Mouse (Mus musculus) telencephalon, adult 2 months (tissue): Measurements from ENCODE around the gene Klhdc8a.
"Not testable (repeated sequence)": the region's sequence is repeated elsewhere in the genome, so short reads cannot be mapped to it uniquely, and the experiment has no call there.

Source experiments
- DNase-seq: peaks from one replicate; pipeline ENCODE4 v3.0.0-alpha.2; 2011; ENCODE audit warnings: low read depth, low spot score

Gene Klhdc8a

DNA sequence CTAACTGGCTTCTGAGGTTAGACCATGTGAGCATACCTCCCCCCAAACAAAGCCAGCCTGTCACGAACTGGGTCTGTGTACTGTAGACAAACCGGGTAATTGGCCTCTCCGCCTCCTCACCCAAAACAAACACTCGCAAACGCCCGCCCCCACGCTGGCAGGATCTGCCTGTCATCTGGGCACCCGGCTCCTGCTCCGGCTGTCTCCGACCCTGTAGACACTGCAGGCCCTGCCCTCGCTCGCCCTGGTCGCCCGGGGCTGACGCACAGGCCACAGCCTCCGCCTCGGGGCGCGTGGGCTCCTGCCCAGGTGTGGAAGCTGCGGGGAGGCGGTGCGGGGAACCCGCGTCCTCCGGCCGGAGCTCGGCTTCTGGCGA lies at the start of gene Klhdc8a:
Gene Klhdc8a (plus strand): TSS at position 202 of the 376 bp plus-strand sequence.
- DNase-seq = peak; percentile 43

DNA sequence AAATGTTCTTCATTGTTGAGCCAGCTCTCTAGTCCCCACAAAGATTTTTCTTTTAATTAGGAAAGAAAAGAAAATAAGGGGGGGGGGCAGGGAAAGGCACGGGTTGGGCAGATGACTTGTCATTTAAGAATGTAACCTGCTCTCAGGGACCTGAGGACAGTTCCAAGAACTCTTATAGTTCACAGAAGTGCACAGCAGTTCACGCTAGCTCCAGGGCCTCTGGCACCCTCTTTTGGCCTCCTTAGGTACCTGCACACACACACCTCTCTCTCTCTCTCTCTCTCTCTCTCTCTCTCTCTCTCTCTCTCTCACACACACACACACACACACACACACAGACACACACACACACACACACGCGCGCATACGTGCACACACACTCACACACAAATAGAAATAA lies 44.0 kb upstream of the Klhdc8a start:
- no peak for DNase-seq

DNA sequence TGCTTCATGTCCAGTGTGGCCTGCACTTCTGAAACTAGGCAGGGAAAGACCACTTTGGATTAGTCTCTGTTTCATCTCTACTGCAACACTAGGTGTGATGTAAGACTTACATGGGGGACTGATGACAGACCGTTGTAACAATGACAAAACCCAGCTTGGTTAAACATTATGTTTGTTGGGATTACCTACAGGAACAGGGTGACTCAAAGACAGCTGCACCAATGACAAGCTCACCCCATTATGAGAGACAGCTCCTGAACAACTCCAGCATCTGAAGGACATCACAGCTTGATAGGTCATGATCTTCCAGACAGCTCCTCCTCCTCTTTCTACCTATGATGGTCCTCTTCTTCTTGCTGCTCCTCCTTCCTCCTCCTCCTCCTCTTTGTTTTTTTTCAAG lies 38.1 kb upstream of the Klhdc8a start:
- no peak for DNase-seq

DNA sequence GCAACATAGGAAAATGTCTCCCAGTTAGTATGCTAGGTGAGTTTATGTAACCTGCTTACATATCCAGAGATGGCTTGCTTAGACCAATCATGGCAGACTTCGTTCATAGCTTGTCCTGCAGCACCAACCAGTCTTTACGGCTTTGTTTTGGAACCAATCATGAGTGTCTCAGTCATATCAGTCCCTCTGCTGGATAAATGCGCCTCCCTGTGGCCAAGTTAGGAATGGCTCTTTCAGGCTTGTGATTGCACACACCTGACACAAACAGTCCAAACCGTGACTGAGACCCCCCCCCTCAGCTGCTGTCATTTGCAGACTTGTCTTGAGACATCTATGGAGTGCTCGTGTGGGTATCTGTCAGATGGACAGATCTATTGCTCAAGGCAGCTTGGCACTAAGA lies 37.4 kb upstream of the Klhdc8a start:
- no peak for DNase-seq

DNA sequence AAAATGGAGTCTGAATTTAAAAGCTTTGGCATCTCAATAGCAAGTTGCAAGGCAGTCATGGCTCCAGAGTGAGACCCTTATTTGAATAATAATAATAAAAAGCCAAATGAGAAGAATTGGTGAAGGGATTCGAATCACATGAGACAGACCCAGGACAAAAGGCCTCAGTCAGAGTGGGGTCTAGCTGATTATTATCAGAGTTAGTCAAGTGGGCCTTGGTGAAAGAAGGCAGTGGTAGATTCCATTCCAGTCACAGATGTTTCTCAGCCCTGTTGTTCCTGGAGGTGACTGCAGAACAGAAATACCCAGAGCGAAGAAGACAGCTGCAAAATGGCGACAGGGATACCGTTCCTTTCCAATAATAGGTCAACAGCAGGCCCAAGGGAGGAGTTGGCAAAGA lies 34.8 kb upstream of the Klhdc8a start:
- no peak for DNase-seq

DNA sequence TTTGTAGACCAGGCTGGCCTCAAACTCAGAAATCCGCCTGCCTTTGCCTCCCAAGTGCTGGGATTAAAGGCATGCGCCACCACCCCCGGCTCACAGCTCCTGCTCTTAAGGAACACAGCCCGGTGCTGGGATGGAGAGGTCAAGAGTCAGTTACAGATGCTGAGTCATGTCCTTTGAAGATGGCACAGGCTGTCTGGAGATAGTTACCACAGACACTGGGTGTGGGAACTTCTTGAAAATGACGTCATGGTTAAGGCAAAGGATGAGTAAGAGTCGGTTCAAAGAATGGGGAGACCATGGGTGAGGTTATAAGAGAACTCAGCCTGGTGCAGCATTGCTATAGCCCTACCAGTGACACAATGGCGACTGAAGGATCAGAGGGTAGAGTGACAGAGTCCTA lies 33.8 kb upstream of the Klhdc8a start:
- no peak for DNase-seq

DNA sequence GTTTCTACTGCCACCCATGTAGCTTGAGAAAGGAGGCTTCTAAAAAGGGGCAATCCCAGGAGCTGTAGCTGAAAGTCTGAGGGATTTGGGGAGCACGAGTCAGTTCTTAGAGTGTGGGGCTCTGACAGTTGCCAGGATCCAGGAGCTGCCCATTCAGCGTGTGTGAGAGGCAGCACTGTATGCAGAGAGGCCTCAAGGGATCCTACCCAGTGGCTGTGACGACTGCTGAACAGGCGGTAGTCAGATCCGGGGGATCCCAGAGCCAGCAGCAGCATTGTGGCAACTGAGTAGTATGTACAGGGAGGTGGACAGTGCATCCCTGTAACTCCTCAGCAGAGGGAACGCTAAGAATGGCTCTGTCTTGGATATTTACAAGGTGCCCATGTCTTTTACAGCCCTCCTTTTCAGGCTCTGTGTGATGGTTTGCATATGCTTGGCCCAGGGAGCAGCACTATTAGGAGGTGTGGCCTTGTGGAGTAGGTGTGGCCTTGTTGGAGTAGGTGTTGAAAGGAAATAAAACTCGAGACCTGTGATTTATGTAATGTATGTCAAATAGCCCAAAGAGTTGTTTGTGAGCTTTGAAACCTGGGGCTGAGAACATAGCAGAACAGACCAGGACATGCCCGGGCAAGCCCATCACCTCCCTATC lies 33.1 kb upstream of the Klhdc8a start:
- DNase-seq = no peak

DNA sequence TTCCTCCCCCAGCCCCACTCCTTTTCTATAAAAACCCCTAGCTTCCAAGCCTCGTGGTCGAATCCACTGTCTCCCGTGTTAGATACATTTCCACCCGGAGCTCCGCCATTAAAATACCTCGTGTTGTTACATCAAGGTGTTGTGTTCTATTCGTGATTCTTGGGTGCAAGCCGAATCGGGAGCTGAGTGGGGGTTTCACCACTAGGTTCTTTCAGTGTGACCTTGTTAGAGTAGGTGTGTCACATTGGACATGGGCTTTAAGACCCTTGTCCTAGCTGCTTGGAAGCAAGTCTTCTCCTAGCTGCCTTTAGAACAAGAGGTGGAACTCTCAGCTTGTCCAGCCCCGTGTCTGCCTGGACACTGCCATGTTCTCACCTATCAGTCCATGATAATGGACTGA lies 32.5 kb upstream of the Klhdc8a start:
- DNase-seq = no peak

DNA sequence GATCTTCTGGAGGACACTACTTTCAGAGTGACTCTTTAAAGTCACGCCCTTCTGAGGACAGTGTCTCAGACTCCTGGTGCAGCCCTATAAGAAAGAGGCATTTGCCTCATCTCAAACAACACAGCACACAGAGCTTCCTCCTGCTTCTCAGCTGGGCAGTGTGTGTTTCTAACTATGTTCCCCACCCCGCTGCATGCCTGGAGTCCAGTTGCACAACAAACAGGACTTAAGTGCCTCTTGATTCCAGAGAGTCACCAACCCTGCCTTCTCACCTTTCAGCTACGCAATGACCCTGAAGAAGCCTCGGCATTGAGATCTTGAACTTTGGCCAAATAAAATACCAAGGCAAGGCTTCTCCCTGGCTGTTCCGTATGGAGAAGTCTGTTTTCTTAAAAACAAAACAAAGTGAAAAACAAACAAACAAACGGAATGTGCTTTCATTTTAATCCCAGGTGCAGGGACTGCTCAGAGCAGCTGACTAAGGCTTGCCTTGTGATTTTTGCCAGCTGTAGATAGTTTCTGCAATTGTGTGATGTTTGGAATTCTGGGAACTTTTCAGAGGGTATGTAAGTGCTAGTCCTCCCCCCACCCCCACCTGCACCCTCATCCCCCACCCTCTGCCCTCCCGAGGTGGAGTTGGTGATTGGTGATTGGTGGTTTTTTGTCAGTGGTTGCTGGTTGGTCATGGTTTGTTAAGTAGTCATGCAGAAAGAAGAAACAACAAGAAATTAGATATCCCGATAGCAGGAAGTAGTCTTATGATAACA lies 31.5 kb upstream of the Klhdc8a start:
- DNase-seq = no peak

DNA sequence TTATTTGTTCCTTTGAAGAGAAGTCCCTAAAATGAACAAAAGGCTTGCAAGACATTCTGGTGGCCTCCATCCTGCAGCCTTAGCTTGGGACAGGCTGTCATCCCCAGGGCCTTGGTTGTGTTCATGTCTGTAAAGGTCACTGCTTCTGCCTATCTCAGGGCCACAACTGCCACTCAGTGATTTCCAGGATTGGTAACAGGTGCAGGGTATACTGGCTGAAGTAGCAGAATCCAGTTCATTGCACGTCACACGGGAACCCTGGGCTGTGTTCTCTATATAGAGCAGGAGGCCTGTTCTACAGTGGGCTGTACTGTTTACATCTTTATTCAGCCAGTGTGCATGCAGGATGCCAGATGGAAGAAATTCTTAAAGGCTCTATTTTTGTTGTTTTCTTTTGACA lies 30.5 kb upstream of the Klhdc8a start:
- no peak for DNase-seq

DNA sequence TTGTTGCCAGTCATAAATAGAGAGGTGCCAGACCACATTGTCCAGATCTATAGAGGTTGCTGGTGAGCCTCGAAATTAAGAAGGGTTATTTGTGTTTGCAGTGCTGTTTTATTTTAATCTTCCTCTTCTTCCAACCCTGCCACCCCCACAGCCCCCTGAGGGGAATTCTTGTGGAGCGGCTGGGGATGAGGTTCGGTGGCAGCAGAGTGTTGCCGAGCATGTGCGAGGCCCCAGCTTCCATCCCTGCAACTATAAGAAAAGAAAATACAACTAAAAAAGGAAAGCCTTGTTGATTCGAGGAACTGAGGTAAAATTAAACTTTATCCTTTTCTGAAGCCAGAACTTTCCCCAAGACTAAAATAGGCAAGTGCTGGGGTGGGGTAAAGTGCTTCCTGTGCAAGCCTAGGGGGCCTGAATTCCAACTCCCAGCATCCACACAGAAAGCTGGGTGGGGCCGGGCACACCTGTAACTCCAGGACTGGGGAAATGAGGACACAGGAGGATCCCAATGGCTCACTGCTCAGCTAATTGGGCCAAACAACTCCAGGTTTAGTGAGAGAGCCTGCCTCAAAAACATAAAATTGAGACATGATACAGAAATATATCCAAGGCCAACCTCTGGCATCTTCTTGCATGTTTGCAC lies 29.9 kb upstream of the Klhdc8a start:
- peak; percentile 39 for DNase-seq

DNA sequence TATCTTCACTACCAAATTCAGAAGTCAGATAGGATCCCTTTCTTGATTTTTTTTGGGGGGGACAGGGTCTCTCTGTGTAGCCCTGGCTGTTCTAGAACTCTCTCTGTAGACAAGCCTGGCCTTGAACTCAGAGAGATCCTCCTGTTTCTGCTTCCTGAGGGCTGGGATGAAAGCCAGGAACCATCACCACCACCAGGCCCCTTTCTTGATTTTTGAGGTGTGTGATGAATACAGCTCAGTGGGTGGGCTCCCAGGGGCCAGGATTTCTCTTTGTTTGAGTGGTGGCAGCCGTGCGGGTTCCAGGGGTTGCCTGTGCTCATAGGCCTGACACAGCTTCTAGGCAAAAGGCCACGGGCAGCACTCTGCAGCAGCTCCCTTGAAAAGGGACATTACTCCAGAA lies 27.2 kb upstream of the Klhdc8a start:
- no peak for DNase-seq

DNA sequence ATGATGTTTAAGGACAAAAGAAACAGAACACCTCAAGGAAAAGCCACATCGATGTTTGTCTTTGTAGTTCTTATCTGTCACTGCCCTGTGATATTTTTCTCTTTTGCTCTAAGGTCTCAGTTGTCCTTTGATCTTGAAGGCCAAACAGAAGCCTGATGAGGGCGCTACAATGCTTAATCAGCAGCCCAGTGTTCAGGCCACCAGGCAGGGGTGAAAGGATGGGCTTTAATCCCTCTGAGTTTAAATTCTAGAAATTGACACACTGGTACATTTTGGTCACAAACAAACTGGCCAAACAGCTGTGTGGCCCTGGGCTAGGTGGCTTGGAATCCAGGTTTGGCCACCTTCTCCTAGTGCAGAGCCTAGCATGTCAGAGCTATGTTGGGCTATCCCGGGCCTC lies 21.7 kb upstream of the Klhdc8a start:
- DNase-seq = no peak

DNA sequence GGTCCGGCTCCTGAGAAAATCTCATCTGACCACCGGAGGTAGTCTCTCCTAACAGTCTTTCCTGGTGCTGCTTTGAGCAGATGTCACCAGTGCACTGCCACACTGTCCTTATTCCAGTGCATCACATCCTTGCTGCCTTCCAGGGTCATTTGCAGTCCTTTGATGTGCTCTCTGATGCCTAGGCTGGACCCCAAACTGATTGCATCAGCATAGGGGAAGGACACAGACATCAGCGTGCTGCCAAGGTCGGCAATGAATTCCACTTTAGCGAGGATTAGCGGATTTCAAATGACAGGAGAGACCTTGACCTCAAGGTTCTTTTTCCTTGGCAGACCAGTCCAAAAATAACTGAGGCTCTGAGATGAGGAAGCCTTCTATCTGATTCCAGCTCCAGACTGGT lies 21.3 kb upstream of the Klhdc8a start:
- DNase-seq = no peak

DNA sequence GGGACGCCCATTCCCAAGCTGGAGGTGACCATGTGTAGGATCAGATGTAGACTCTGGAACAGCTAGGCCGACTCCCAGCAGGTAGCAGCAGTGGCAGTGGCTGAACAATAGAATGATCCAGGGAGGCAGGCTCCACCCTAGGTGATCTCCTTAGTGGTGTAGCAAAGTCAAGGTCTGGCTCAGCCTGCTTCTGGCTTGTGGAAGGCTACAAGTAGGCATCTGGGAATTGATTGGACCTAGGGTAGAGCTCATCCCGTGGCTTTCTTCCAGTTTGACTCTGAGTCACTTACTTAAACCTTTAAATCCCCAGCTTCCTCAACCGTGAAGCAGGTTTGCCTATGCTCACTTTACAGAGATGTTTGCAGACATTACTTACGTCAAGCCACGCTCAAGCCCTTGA lies 17.8 kb upstream of the Klhdc8a start:
- DNase-seq = not testable (repeated sequence)

DNA sequence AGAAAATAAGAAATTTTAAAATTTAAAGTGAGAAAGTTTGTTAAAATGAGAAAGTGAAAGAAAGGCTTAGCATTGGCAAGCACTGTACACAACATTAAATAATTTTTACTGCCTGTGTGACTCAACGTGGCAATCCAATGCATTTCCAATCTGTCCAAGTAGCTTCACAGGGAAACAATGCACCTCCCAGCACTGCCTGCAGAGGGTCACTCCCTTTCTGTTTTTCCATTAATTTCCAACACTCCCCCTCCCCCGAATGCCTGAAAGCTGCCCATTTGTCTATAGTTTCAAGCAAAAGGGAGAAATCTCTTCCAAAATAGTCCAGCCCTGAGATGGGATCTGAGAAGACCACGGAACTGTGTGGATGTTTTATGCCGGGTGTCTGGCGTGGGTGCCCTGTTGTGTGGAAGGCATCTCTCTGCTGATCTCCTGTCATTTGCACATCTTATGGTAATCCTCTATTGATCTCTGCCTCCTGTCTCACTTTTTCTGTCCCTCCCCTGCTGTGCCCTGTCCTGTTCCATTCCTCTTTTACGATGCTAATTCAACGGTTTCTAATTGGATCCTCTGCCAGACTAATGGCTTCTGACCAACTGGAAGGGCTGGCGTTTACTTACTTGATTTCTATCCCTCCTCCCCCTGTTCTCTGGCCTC lies 16.8 kb upstream of the Klhdc8a start:
- DNase-seq = no peak

DNA sequence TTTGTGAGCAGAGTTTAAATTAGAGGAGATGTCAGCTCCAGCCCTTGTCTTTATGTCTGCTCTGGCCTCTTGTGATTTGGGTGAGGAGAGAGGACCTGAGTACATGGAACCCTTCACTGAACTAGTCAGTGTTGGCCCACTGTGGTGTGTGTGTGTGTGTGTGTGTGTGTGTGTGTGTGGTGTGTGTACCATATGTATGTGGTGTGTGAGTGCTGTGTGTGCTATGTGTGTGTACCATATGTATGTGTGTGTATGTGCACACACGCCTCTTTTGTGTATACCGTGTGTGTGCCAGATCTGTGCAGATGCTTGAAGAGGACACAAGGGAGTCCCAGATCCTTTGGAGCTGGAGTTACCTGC lies 16.3 kb upstream of the Klhdc8a start:
- no peak for DNase-seq

DNA sequence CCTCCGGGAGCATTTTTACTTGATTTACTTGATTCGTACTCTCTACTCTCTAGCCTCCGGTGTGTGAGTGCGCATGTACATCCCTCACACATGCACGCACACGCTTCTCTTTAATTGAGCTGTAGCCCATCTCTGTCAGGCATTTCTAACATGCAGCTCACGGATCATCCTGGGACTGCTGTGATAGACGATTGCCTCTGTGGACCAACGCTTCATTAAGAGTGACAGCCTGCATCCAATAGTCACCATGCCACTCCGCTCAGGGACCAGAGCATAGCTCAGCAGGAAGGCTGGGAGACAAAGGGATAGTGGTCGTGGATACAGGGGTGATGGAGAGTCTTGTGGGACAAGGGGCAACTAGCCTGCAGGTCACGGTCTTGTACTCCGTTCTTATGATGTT lies 15.4 kb upstream of the Klhdc8a start:
- DNase-seq = no peak

DNA sequence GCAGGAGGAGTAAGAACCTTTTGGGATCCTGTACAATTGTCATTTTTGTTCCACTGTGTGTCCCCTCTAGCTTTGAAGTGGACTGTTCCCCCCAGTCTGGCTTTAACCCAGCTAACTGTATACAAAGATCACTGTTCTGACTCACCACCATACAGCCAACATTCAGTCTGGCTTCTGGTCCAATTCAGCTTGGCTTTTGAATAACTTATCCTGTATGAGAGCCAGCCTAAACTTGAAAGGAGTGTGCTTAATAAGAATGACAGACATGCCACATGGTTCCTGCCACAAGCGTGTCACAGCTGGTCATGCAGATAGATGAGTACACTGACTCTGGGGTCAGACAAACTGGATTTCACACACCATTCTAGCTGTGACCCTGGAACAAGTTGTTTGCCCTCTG lies 11.7 kb upstream of the Klhdc8a start:
- no peak for DNase-seq

DNA sequence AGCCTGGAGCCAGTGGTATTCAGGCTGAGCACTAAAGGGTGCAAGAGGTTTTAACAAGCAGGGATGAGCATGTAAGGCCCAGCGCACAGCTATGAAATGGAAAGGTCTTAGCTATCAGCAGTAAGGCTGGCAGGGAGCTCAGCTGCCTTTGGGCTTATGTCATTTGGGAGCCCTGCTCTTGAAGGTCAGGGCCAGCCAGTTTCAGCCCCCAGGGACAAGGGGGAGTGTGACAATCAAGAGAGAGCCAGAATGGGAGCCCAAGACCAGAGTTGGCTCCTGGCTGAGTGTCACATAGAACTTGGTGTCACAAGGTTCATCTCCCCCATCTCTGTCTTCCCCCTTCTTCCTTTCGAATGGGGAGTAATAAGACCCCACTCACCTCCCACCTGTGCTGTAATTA lies 11.0 kb upstream of the Klhdc8a start:
- no peak for DNase-seq

DNA sequence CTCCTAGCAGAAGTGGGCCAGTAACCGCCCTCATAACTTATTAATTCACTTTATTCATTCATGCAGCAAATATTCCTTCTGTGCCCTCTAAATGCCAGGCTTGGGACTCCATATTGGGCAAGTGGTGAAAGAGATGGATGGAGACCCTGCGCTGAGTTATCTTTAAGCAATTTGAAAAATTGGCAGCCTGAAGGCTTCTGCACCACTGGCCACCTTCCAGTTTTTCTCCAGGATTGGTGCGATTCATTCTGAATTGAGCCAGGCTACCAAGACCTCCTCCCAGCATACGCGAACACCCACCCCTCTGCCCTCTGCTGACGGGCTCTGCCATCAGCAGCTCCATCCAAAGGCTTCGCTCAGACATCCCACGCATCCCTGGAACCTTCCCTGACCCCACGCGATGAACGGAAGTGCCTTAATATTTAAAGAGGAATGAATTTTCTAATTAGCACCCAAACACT lies 10.4 kb upstream of the Klhdc8a start:
- DNase-seq = no peak

DNA sequence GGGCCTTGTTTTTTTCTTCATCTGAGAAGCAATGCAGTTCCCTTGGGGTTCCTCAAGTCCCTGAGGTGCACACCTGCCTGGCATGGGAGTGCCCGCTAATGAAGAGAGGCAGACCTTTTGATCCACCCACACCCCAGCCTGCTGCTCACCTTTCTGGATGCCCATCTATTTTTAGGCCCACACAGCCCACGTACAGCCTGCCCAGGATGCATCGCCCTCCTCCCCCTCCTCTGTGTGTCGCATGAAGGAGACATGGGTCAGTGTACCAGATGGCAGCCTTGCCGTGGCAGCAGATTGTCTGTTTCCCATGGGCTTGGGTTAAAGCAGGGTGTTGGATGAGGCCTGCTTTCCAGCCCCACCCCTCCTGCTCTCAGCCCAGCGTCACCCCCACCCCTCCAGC lies 8.5 kb upstream of the Klhdc8a start:
- no peak for DNase-seq
